Mouse (Mus musculus): ENCODE measurements around the gene Upb1. TPM values are rescaled to one million over a fixed set of nuclear protein-coding genes. Genes with fewer than 3 reads are reported as not detected.

Upb1 gene
- polyA plus RNA-seq, 1 experiment: not detected

GRCm38 (mm10) chr10:75482919-75483483, 82.1 kb downstream of the Upb1 start:
- TF ChIP-seq GATA1 (IDR thresholded peaks at IDR 0.05; ENCODE audit: low read length): no peak

- TF ChIP-seq GATA1 (IDR thresholded peaks at IDR 0.05; ENCODE audit: low read length): no peak
Observed at GRCm38 (mm10) chr10:75484066-75484465, 83.2 kb downstream of the Upb1 start.

- no peak for TF ChIP-seq GATA1 (IDR thresholded peaks at IDR 0.05; ENCODE audit: low read length)
Observed at GRCm38 (mm10) chr10:75484767-75485166, 83.9 kb downstream of the Upb1 start.

- no peak for TF ChIP-seq GATA1 (IDR thresholded peaks at IDR 0.05; ENCODE audit: low read length)
Observed at GRCm38 (mm10) chr10:75486086-75486979, 85.4 kb downstream of the Upb1 start.

- no peak for TF ChIP-seq GATA1 (IDR thresholded peaks at IDR 0.05; ENCODE audit: low read length)
Observed at GRCm38 (mm10) chr10:75487131-75487530, 86.2 kb downstream of the Upb1 start.

GRCm38 (mm10) chr10:75489522-75489921, 88.6 kb downstream of the Upb1 start:
- no peak for TF ChIP-seq GATA1 (IDR thresholded peaks at IDR 0.05; ENCODE audit: low read length)

GRCm38 (mm10) chr10:75490731-75491130, 89.8 kb downstream of the Upb1 start:
- TF ChIP-seq GATA1 (IDR thresholded peaks at IDR 0.05; ENCODE audit: low read length): no peak

Other genes with a start within 250 kb of the Upb1 start
- gene Specc1l, start 189.0 kb upstream of the Upb1 start, polyA plus RNA-seq (2012): 5.2 and 5.5 TPM in 2 replicates
- not detected in 2 replicates for gene Adora2a, start 84.2 kb upstream of the Upb1 start, polyA plus RNA-seq (2012)
- gene Snrpd3, start 116.4 kb downstream of the Upb1 start, polyA plus RNA-seq (2012): 24.8 and 30.2 TPM in 2 replicates
- 25.9 and 28.3 TPM in 2 replicates for gene Gucd1, start 116.9 kb downstream of the Upb1 start, polyA plus RNA-seq (2012)
- gene Lrrc75b, start 159.2 kb downstream of the Upb1 start, polyA plus RNA-seq (2012): not detected in 2 replicates
- 0.14 TPM in 1 of 2 replicates, not detected in the other for gene Ggt1, start 160.5 kb downstream of the Upb1 start, polyA plus RNA-seq (2012)
- 0.10 TPM in 1 of 2 replicates, not detected in the other for gene Ggt5, start 188.2 kb downstream of the Upb1 start, polyA plus RNA-seq (2012)
- gene Susd2, start 242.9 kb downstream of the Upb1 start, polyA plus RNA-seq (2012): 0.04 and 0.05 TPM in 2 replicates